Mouse (Mus musculus) kidney, postnatal 25 days (tissue): ENCODE measurements at regions not wholly inside any gene's neighbourhood (a gene's known extent, or its start where the extent isn't known, plus 50 kb on each side); places are given as distances from the start of the nearest gene placed in this dataset.

Experiments used
- DNase-seq, 2 experiments: peaks; one replicate each; pipeline ENCODE4 v3.0.0; 2021; ENCODE audit warnings: mixed read lengths in 2 of 2

DNA sequence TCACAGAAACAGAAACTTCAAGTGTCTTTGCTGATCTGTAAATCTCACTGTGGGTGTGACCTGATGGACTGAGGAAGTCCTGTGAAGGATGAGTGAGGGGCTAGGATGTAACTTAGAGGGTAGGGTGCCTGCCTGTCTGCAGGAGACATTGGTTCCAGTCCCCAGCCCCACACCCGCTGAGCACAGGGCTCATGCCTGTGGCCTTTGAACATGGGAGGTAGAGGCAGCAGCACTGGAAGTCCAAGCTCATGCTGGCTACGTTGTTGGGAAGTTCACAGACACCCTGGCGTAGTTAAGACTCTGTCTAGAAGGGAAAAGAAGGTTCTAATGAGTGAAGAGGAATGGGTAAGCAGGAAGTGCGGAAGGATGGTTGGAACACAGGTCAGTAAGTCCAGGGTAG is 59.7 kb upstream of the Tgm3 start:
- DNase-seq, result no peak

DNA sequence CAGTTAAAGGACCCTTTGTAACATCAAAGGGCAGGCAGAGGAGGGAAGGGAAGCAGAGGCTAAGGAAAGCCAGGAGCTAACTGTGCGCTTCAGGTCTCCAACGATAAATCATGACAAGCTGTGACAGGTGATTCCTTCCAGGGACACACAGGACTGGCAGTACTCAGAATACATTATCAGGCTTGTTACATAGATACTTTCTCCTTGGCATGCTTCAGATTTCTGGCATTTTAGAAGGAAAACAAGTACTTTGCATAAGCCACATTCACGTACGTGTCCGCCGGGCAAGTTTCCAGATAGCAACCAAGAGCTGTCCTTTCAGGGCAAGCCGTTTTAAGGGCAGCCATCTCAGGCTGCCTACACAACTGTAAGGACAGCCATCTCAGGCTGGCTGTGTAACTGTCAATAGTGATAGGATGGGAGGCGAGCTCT is 56.9 kb upstream of the Tgm3 start:
- DNase-seq, result no peak

DNA sequence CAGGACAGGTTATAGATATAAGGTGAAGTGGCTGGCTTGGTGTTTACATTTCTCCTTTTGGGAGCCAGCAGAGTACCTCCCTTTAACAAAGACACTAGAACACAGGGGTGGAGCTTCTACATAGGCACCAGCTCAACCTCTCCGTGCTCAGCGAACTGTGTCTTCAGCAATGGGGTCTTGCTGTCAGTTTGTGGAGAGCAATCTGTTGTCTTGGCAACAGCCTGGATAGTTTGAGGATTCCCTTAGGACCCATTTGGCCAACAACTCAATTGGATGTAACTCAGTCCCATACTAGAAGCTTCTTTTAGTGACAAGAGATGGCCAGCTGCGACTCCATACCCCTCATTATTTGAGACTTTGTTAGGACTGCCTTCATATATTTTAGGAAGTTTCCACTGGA is 54.0 kb upstream of the Tgm3 start:
- no peak for DNase-seq

DNA sequence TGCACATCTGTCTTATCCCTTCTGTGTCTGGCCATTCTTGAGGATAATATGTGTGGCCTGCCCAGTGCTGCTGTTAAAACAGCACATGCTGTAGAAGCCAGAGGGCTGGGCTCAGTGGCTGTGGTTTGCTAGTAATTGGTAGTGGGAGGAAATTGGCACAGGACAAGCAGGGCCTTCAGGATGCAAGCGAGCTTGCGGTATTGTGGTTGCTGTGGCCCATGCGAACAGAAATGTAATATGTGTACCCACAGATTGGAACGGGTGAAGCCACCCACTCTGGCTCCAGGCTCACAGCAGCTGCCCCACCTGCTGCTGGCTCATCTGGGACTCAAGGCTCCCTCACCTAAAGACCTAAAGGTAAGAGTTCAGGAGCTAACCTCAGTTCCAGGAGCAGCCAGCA is 51.8 kb upstream of the Tgm3 start:
- peak in 1 of 2 experiments; percentile 38 for DNase-seq

DNA sequence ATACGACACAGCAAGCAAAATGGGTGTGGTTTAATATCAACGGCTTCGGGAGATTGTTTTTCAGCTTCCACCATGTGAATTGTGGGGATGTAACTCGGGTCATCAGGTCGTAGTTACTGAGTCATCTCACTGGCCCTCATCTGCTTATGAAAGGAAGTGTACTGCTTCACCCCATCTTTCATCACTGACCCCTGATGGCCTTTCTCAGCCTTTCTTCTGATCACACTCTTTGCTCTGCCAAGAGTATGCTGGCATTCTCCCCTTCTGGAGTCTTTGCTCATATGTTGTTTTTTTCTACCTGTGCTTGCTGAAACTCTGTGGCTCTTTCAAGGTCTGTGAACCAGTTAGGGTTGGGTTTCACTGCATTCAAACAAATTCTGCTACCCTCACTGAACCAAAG is 50.6 kb upstream of the Tgm3 start:
- no peak for DNase-seq
